Mouse (Mus musculus): ENCODE results near the gene Prpf8.

Gene Prpf8

DNA sequence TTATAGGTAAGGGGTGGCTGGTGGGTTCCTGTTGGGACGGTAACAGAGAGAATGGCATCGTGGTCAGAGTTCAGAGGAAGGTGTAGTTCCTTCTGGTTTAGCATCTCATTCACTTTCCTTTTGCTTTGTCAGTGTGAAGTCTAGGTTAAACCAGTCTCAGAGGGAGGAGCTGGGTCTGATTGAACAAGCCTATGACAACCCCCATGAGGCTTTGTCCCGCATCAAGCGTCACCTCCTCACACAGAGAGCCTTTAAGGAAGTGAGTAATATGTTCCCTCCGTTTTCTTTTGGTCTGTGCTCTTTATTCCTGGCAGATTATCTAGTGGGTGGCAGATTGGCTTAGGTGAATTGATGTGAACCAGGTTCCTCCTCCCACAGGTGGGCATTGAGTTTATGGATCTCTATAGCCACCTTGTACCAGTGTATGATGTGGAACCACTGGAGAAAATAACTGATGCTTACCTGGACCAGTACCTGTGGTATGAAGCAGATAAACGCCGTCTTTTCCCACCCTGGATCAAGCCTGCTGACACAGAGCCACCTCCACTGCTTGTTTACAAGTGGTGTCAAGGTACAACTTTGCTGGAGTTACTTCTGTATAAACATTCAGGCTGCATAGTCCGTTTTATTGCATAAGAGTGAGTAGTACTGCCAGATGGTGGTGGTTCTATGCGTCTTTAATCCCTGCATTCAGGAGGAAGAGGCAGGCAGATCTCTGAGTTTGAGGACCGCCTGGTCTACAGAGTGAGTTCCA, 7.9 kb downstream of the Prpf8 start:
- CTCF ChIA-PET, result no interaction called here

DNA sequence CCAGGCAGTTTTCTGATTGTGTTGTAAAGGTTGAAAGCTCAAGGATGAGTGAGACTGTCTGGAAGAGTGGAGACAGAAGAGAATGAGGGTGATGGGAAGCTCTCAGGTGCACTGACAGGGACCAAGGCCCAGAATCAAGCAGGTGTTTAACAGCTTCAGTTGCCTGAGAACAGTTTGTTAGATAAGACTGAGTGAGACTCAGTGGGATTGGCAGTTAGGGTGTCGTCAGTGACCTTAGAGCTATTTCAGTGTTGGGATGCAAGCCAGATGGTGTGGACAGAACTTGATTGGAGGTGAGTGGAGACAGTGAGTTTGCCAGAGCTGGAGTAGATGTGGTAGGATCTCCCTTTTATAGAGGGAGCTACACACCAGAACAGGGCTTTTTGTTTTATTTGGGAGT, 11.5 kb downstream of the Prpf8 start:
- CTCF ChIA-PET, result interaction anchor here (0.5 to 0.7 kb wide), 2 partner anchors 35 to 491 kb away, joined by 3 to 5 read pairs; no protein-coding TSS in a partner anchor

DNA sequence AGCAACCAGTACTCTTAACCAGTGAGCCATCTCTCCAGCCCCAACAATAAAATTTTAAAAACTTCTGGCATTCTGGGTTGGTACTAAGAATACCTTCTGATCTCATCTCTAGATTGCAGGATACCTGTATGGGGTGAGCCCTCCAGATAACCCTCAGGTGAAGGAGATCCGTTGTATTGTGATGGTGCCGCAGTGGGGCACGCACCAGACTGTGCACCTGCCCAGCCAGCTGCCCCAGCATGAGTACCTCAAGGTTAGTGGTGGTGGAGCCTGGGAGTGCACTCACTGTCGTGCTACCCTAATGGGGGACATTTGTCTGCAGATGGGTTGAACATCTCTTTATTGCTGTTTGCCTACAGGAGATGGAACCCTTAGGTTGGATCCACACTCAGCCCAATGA, 21.5 kb downstream of the Prpf8 start:
- CTCF ChIA-PET, result no interaction called here

DNA sequence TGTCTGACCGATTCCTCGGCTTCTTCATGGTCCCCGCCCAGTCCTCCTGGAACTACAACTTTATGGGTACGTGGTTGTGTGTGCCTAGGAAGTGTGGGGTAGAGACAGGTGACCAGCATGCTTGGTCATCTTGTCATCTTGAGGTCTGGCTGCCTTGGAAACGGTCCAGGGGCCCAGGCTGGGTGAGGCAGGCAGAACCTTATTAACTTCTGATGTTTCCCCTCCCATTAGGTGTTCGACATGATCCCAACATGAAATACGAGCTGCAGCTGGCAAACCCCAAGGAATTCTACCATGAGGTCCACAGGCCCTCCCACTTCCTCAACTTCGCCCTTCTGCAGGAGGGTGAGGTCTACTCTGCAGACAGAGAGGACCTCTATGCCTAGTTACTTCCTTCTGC, 22.3 kb downstream of the Prpf8 start:
- CTCF ChIA-PET, result interaction anchor here (1.2 kb wide), 1 partner anchor 22 kb away, joined by 6 read pairs; no protein-coding TSS in a partner anchor

DNA sequence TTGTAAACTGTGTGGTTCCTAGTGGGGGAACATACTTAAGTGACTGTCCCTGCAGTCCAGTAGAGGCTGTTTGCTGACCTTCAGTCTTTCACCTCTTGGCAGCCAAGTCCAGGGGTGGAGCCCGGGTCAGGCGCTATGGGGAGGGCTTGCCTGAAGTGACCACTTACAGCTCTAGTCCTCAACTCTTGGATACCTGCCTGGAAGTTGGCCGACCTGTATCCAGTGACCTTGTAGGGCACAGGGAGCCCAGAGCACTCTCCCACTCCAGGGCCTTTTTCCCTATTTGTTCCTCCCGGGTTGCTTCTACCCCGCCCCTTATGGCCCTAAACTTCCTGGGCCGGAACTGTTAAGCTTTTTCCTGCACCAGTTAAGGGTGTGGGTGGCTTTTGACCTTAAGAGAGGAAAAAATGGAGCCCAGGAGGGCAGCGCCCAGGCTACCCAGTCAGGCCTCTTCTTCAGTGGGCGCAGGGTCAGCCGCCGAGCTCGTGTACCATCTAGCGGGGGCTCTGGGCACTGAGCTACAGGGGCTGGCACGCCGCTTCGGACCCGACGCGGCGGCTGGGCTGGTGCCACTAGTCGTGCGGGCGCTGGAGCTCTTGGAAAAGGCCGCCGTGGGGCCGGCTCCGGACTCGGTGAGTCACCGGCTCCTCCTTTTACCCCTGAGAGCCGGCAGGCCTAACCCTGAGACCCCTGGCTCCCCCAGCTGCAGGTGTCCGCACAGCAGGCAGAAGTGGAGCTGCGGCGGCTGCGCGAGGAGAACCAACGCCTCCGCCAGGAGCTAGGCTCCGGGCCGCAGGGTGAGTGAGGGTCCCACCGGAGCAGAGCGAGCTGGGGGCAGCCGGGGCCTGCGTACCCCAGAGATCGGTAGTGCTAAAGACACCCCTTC, 23.4 kb downstream of the Prpf8 start, which contains the start of gene Rilp:
TSS of gene Rilp (plus strand) at position 354 of the 886 bp plus-strand sequence.
- CTCF ChIA-PET, result interaction anchor here (1.2 kb wide), 2 partner anchors 16 to 23 kb away, joined by 4 to 6 read pairs; no protein-coding TSS in a partner anchor

DNA sequence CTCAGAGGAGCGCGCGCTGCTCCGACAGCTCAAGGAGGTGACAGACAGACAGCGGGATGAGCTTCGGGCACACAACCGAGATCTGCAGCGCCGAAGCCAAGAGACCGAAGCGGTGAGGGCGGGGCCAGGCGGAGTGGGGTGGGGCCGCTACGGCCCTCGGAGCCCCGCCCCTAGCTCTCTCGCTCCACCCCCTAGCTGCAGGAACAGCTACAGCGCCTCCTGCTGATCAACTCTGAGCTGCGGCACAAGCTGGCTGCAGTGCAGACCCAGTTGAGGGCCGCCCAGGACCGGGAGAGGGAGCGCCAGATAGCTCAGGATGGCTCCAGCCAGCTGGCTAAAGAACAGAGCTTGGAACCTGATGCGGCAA, 24.0 kb downstream of the Prpf8 start:
- CTCF ChIA-PET, result interaction anchor here (0.5 to 1.2 kb wide), 2 partner anchors 15 to 128 kb away, joined by 4 to 5 read pairs; no protein-coding TSS in a partner anchor

DNA sequence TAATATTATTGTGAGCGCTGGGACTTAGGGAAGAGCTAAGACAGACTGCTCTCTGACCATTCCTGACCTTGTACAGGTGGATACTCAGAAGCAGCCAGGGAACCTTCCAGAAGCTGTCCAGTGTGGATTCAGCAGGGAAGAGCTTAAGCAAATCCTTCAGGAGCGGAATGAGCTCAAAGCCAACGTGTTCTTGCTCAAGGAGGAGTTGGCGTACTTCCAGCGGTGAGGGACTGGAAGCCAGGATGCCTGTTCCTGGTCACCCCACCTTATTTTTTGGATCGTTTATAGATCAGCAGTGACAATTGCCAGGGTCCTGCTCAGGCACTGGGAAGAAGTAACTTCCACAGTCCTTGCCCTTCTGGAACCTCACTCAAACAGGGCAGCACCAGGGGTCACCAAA, 24.6 kb downstream of the Prpf8 start:
- CTCF ChIA-PET, result interaction anchor here (0.5 to 0.8 kb wide), 2 partner anchors 31 to 128 kb away, joined by 3 to 5 read pairs; no protein-coding TSS in a partner anchor

DNA sequence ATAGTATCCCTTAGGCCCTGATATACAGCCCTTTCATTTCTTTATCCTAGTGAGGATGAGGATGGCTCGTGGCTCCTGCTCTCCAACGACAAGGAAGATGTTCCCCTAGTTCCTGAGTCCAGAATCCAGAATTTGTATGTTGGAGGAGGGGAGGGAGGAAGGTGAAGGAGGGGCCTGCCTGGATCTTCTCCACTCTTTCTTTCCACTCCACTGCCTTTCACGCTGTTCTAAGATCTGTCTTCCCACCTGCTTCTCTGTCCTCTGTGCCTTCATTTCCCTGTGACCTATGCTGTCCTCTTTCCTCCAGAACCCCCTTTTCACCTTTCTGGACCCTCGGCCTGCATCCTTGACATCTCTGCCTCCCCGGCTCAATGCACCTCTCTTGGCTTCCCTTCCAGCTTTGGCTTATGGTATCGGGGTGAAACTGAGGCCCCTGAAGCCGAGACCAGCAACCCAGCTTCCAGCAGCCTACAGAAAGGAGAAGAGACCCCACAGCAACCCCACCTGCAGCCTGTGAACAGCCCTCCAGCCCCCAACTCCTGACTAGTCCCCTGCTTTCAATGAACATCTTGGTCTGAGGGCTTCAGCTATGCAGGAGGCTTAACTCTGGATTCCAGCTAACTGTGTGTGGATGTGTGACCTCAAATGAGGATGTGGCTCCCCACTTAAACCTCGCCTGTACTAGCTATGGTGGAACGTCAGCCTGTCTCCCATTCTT, 25.8 kb downstream of the Prpf8 start:
- CTCF ChIA-PET, result no interaction called here

DNA sequence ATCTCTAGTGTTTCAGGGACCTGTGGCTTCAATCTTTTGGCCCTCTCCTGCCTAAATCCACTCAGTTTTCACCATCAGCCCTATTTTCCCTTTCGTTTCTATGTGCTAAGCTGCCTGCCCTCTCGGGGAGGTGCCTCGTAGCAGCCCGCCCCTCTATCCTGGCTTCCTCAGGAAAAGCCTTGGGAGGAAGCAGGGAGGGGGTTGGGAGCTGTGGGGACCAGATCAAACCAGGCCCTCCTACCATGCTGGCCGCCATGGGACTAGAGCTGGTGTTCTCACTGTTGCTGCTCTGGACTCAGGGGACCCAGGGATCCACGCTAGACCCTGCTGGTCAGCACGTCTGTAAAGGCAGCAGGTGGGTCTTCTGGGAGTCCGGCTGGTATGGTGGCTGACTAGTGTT, 26.7 kb downstream of the Prpf8 start, which contains the start of gene Scarf1:
TSS of gene Scarf1 (plus strand) at position 205 of the 400 bp plus-strand sequence.
- CTCF ChIA-PET, result no interaction called here

DNA sequence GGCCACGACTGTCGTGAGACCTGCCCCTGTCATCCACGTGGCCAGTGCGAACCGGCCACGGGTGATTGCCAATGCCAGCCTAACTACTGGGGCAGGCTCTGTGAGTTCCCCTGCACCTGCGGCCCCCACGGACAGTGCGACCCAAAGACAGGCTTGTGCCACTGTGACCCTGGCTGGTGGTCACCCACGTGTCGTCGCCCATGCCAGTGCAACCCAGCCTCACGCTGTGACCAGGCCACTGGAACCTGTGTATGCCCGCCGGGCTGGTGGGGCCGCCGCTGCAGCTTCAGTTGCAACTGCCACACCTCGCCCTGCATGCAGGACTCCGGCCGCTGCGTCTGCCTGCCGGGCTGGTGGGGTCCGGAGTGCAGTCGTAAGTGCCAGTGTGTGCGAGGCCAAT, 28.6 kb downstream of the Prpf8 start:
- CTCF ChIA-PET, result no interaction called here

DNA sequence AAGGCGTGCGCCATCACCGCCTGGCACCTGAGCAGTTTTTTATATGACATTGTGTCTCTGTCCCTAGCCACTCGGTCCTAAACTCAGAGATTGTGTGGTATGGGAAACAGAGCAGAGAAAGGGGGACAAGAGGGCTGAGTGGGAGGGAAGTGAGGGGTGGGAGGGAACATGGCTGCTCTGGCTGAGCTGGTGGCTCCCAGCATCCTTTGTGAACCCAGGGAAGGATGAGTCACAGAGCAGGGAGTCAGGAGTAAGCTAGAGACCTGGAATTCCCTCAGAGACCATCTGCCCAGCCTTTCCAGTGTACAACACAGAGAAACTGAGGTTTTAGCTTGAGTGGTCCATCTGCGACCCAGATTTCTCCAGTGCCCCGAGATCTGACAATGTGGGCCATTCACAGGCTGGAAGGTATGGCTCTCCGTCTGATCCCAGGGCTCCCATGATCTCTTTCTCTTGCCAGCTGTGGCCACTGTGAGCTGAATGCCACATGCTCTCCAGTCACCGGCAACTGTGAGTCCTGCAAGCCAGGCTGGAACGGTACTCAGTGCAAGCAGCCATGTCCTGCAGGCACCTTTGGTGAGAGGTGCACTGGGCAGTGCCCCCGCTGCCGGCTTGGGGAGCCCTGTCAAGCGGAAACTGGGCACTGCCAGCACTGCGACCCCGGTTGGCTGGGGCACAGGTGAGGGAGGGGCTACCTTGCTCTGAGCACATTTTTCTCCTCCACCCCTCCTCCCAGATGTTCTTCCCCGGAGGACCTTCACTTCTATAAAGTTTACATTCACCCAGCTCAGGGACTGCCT, 33.4 kb downstream of the Prpf8 start:
- CTCF ChIA-PET, result no interaction called here

DNA sequence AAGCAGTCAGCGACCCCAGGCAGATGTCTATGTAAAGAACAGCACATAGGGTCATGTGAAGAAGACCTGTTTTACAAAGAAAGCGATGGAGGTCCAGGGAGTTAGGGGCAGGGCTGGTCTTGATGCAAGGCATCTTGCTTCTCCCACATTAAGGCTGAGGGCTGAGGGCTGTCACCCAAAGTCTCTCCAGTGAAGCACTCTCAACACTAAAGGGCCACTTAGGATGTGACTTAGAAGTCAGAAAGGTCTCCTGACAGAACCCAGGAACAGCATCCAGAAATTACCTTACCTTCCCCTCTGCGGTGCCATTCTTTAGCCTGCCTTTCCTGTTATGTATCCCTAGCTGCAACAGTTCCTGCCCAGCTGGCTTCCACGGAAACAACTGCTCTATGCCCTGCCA, 35.0 kb downstream of the Prpf8 start:
- CTCF ChIA-PET, result no interaction called here

DNA sequence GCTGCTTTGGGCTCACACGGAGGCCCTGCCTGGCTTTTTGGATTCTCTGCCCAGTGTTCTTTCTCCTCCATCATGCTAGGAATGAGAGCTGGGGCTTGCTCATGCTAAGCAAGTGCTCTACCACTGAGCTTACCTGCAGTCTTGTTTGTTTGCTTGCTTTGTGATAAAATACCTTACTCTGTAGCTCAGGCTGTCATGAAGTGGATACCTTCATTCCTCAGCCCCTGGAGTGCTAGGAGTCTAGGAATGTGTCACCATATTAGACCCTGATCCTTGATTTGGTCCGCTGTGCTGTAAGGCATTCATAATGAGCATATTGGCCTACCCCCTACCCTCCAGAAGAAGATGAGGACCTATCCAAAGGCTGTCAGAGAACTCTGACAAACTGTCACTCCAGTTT, 36.2 kb downstream of the Prpf8 start:
- CTCF ChIA-PET, result no interaction called here

DNA sequence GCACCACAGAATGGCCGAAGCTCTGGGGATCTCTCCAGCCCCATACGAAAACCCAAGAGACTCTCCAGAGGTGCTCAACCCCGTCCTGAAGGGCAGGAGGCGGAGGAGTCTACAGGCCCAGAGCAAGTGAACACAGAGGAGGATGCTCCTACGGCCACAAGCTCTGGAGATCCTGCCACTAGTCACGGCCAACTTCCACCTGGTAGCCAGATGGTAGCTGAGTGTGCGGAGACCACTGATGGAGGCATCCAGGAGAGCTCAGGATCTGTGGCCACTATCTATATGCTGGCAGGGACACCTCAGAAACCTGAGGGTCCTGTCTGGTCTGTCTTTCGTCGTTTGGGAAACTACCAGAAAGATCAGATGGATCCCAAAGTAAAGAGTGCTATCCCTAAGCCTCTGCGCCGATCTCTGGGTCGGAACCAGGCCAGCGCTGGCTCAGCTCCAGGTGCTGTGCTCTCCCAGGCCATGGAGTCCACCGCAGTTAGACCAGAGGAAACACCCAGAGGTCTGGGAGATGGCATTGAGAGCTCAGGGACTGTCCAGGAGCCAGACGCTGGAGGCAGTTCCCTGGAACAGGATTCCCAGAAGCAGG, 39.0 kb downstream of the Prpf8 start:
- CTCF ChIA-PET, result interaction anchor here (1.1 kb wide), 1 partner anchor 16 kb away, joined by 4 read pairs; the partner anchor contains the start of gene Rilp

DNA sequence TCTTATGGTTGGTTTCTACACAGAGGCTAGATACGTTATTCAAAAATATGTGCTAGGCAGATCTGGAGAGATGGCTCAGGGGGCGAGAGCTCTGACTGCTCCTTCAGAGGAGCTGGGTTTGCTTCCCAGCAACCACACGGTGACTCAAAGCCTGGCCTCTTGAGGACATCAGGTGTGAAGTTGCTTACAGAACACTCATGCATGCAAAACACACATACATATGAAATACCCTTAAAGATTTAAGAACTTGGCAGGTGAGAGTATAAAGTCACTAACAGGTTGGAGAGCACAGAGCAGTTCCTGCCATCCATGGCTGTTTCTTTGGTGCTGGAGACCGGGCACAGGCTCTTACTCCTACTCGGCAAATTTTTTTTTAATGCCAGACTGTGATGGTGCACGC, 40.3 kb downstream of the Prpf8 start:
- CTCF ChIA-PET, result interaction anchor here (0.7 kb wide), 1 partner anchor 48 kb away, joined by 3 read pairs; no protein-coding TSS in a partner anchor

DNA sequence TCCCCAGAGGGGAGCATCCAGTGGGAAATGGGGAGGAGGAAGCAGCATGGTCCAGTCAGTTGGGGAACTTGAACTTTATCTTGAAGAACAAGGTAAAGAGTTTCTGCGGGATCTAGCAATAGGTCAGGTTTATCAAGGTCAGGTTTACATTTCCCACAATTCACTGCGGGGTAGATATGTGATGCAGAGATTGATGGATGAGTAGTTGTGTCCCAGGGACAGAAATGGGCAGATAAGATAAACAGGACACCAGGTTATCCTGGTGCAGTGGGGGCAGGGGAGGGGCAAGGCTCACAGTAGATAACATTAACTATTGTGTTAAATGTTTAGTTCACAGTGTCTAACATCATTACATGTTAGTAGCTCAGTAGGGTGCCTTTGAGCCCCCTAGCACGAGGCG, 43.2 kb downstream of the Prpf8 start:
- CTCF ChIA-PET, result interaction anchor here (0.8 to 1.5 kb wide), 3 partner anchors 43 to 54 kb away, joined by 3 to 8 read pairs (median 3); no protein-coding TSS in a partner anchor

DNA sequence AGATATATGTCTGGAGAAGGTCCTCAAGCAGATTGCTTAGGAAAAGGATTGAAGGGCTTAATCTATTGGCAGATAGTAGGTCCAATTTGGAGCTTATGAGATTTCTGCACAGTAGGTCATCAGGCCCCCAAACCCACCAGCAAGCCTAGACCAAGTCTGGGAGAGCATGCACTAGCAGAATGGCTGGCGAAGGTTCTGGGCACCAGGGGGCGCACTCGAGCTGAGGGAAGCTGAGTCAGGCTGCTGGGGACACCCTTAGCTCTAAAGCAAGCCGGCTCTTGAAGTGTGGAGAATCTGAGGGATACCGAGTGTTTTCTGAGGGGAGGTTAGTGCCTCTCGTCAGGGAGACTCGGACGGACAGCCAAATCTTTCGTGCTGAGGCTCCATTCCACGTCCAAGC, 43.7 kb downstream of the Prpf8 start:
- CTCF ChIA-PET, result interaction anchor here (0.8 to 1.5 kb wide), 3 partner anchors 42 to 53 kb away, joined by 3 to 8 read pairs (median 3); no protein-coding TSS in a partner anchor

DNA sequence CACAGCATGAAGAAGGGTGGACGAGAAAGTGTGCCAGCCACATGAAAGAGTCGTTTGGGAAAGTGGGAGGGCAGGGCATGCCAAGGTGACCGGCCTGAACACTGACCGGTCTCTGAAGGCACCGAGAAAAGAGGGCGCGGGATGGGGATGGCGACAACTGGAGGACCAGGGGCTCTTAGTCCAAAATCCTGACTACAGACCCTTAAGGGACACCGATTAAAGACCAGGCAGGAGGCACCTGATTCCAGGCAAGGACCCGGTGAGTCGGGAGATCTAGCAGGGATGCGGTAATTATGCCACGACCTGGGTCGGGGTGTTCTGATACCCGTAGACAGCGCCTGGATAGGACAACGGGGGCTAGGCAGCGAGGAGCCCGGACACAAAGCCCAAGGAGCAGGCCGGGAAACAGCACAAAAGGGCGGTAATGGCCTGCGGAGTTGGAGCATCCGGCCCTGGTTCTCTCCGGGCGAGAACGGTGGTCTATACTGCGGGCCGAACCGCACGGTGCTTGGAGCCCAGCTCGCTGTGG, 44.3 kb downstream of the Prpf8 start:
- CTCF ChIA-PET, result interaction anchor here (1.0 to 1.5 kb wide), 2 partner anchors 44 to 52 kb away, joined by 3 to 8 read pairs; no protein-coding TSS in a partner anchor

DNA sequence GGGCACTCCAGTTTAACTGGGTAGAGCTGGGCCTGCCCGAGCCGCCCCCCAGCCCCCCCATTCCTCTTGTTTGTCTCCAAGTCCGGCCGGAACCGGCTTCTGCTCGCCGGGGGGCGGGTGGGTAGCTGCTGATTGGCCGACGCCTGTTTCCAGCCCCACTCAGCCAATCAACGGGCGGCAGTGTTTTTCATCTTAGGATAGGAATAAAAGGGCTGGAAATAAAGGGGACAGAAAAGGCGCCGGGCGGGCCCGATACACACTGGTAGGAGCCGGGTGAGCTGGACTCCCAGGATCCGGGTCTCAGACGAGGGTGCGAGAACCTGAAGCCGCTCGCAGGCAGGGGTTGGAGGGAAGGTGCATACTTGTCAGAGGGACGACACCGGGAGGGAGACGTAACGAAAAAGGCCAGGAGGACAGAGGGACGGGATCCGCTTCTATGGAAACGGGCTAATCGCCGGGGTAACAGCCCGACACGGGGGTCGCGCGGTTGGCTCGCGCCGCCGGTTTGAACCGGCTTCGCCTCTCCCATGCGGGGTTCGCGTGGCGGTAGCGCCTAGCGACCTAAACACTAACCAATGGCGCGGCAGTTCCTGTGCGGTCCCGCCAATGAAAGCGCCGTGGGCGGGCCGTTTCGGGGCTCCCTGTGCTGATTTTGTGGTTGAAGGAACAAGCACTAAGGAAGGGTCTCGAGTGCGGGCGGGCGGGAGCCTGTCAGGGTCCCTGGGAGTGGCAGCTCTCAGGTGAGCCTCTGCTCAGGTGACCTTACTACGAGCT, 45.0 kb downstream of the Prpf8 start, which contains the start of gene Slc43a2:
TSS of gene Slc43a2 (plus strand) at position 226 of the 774 bp plus-strand sequence.
- CTCF ChIA-PET, result no interaction called here
